Mouse (Mus musculus): Measurements from ENCODE around the gene Sult2b1. TPM values are rescaled to one million over a fixed set of nuclear protein-coding genes. Genes with fewer than 3 reads are reported as not detected.
A peak's percentile ranks its signal among the peaks of the same experiment; 100 is the strongest.

The Sult2b1 gene
- polyA plus RNA-seq, 1 experiment: 19.3 TPM

- peak; percentile 54 for DNase-seq
- 6% methylated on average over 27 of the region's 27 CpGs for WGBS
- Histone ChIP-seq H3K4me3 (replicated peaks; ENCODE audit: extremely low read depth, low read depth, low read length) (peak overlapping the region; percentile 16), H3K4me1 (ENCODE audit: control insufficient read depth, insufficient read depth, low read length) (no peaks in the 10 kb centered on the region)
- TF ChIP-seq CTCF (IDR thresholded peaks at IDR 0.05; ENCODE audit: insufficient read depth, low read length) (no peak), POLR2A (IDR thresholded peaks at IDR 0.05; ENCODE audit: borderline replicate concordance, extremely low read depth, low read depth, low read length) (no peak)
Observed at GRCm38 (mm10) chr7:45759400-45759799, 25.1 kb downstream of the Sult2b1 start.

GRCm38 (mm10) chr7:45755703-45756102 is 28.8 kb downstream of the Sult2b1 start:
- 54% methylated on average over 6 of the region's 6 CpGs for WGBS
- TF ChIP-seq POLR2A (IDR thresholded peaks at IDR 0.05; ENCODE audit: borderline replicate concordance, extremely low read depth, low read depth, low read length): no peak
- TF ChIP-seq CTCF (IDR thresholded peaks at IDR 0.05; ENCODE audit: insufficient read depth, low read length): no peak
- H3K4me3 ChIP-seq (replicated peaks; ENCODE audit: extremely low read depth, low read depth, low read length): no peak overlapping the region
- no peaks in the 10 kb centered on the region for H3K4me1 ChIP-seq (ENCODE audit: control insufficient read depth, insufficient read depth, low read length)
- DNase-seq: no peak

- TF ChIP-seq CTCF (IDR thresholded peaks at IDR 0.05; ENCODE audit: insufficient read depth, low read length): no peak
- no peak for TF ChIP-seq POLR2A (IDR thresholded peaks at IDR 0.05; ENCODE audit: borderline replicate concordance, extremely low read depth, low read depth, low read length)
- DNase-seq: no peak
- H3K4me1 ChIP-seq (ENCODE audit: control insufficient read depth, insufficient read depth, low read length): no peaks in the 10 kb centered on the region
- no peak overlapping the region for H3K4me3 ChIP-seq (replicated peaks; ENCODE audit: extremely low read depth, low read depth, low read length)
- 64% methylated on average over 9 of the region's 9 CpGs for WGBS
Observed at GRCm38 (mm10) chr7:45750162-45750561, 34.3 kb downstream of the Sult2b1 start.

GRCm38 (mm10) chr7:45749401-45749800 is 35.1 kb downstream of the Sult2b1 start:
- no peak overlapping the region for H3K4me3 ChIP-seq (replicated peaks; ENCODE audit: extremely low read depth, low read depth, low read length)
- DNase-seq: no peak
- no peak for TF ChIP-seq POLR2A (IDR thresholded peaks at IDR 0.05; ENCODE audit: borderline replicate concordance, extremely low read depth, low read depth, low read length)
- WGBS: 32% methylated on average over 9 of the region's 10 CpGs
- H3K4me1 ChIP-seq (ENCODE audit: control insufficient read depth, insufficient read depth, low read length): no peaks in the 10 kb centered on the region

GRCm38 (mm10) chr7:45748110-45748509 is 36.4 kb downstream of the Sult2b1 start:
- TF ChIP-seq CTCF (IDR thresholded peaks at IDR 0.05; ENCODE audit: insufficient read depth, low read length) (no peak), POLR2A (IDR thresholded peaks at IDR 0.05; ENCODE audit: borderline replicate concordance, extremely low read depth, low read depth, low read length) (no peak)
- no peak for DNase-seq
- 41% methylated on average over 7 of the region's 7 CpGs for whole genome bisulfite sequencing
- Histone ChIP-seq H3K4me1 (ENCODE audit: control insufficient read depth, insufficient read depth, low read length) (no peaks in the 10 kb centered on the region), H3K4me3 (replicated peaks; ENCODE audit: extremely low read depth, low read depth, low read length) (no peak overlapping the region)

- Histone ChIP-seq H3K4me3 (replicated peaks; ENCODE audit: extremely low read depth, low read depth, low read length) (no peak overlapping the region), H3K4me1 (ENCODE audit: control insufficient read depth, insufficient read depth, low read length) (no peaks in the 10 kb centered on the region)
- WGBS: 92% methylated on average over 5 of the region's 5 CpGs
- no peak for DNase-seq
- TF ChIP-seq CTCF (IDR thresholded peaks at IDR 0.05; ENCODE audit: insufficient read depth, low read length) (no peak), POLR2A (IDR thresholded peaks at IDR 0.05; ENCODE audit: borderline replicate concordance, extremely low read depth, low read depth, low read length) (no peak)
Observed at GRCm38 (mm10) chr7:45747450-45747849, 37.0 kb downstream of the Sult2b1 start.

GRCm38 (mm10) chr7:45746518-45746917 is 38.0 kb downstream of the Sult2b1 start:
- TF ChIP-seq POLR2A (IDR thresholded peaks at IDR 0.05; ENCODE audit: borderline replicate concordance, extremely low read depth, low read depth, low read length) (no peak), CTCF (IDR thresholded peaks at IDR 0.05; ENCODE audit: insufficient read depth, low read length) (peak; percentile 22; the same call in 1 of the 2 replicates)
- DNase-seq: no peak
- 60% methylated on average over 6 of the region's 6 CpGs for WGBS
- Histone ChIP-seq H3K4me3 (replicated peaks; ENCODE audit: extremely low read depth, low read depth, low read length) (no peak overlapping the region), H3K4me1 (ENCODE audit: control insufficient read depth, insufficient read depth, low read length) (no peaks in the 10 kb centered on the region)

- Histone ChIP-seq H3K4me3 (replicated peaks; ENCODE audit: extremely low read depth, low read depth, low read length) (no peak overlapping the region), H3K4me1 (ENCODE audit: control insufficient read depth, insufficient read depth, low read length) (no peaks in the 10 kb centered on the region)
- TF ChIP-seq CTCF (IDR thresholded peaks at IDR 0.05; ENCODE audit: insufficient read depth, low read length): no peak
- no peak for TF ChIP-seq POLR2A (IDR thresholded peaks at IDR 0.05; ENCODE audit: borderline replicate concordance, extremely low read depth, low read depth, low read length)
- 36% methylated on average over 2 of the region's 2 CpGs for WGBS
- DNase-seq: peak; percentile 61
Observed at GRCm38 (mm10) chr7:45744387-45744786, 40.1 kb downstream of the Sult2b1 start.

GRCm38 (mm10) chr7:45742338-45742737 is 42.1 kb downstream of the Sult2b1 start:
- DNase-seq: no peak

GRCm38 (mm10) chr7:45741777-45742176 is 42.7 kb downstream of the Sult2b1 start:
- no peak for DNase-seq
- Histone ChIP-seq H3K4me3 (replicated peaks; ENCODE audit: extremely low read depth, low read depth, low read length) (peak overlapping the region; percentile 42), H3K4me1 (ENCODE audit: control insufficient read depth, insufficient read depth, low read length) (no peaks in the 10 kb centered on the region)
- TF ChIP-seq POLR2A (IDR thresholded peaks at IDR 0.05; ENCODE audit: borderline replicate concordance, extremely low read depth, low read depth, low read length) (peak; percentile 63; the same call in 1 of the 2 replicates), CTCF (IDR thresholded peaks at IDR 0.05; ENCODE audit: insufficient read depth, low read length) (no peak)
- 32% methylated on average over 11 of the region's 11 CpGs for WGBS

More at GRCm38 (mm10) chr7:45742338-45742737, 42.1 kb downstream of the Sult2b1 start:
- Histone ChIP-seq H3K4me1 (ENCODE audit: control insufficient read depth, insufficient read depth, low read length) (no peaks in the 10 kb centered on the region), H3K4me3 (replicated peaks; ENCODE audit: extremely low read depth, low read depth, low read length) (peak overlapping the region; percentile 42)
- WGBS: 21% methylated on average over 19 of the region's 19 CpGs
- TF ChIP-seq CTCF (IDR thresholded peaks at IDR 0.05; ENCODE audit: insufficient read depth, low read length) (0 out of 2 replicates have a peak, but pooled peaks have one; percentile 15), POLR2A (IDR thresholded peaks at IDR 0.05; ENCODE audit: borderline replicate concordance, extremely low read depth, low read depth, low read length) (no peak)
